Mouse (Mus musculus) limb, embryonic 10.5 days (tissue): Measurements from ENCODE around the gene N4bp3. TPM values are rescaled to one million over a fixed set of nuclear protein-coding genes. Genes with fewer than 3 reads are reported as not detected.
"Not testable (repeated sequence)": the region's sequence is repeated elsewhere in the genome, so short reads cannot be mapped to it uniquely, and the experiment has no call there.

Experiments
- DNase-seq: peaks from one replicate; pipeline ENCODE4 v3.0.0-alpha.2; 2017; ENCODE audit warnings: low spot score
- H3K27ac ChIP-seq: fragments of 300-500 bp; sonication (generic); 2 replicates; pipeline ENCODE4 v1.5.1; 2016; ENCODE audit warnings: mild to moderate bottlenecking
- H3K27me3 ChIP-seq: fragments of 300-500 bp; sonication (generic); 2 replicates; pipeline ENCODE4 v1.6.1; 2016; ENCODE audit warnings: low read depth, mild to moderate bottlenecking; ENCODE audit not compliant: poor library complexity, severe bottlenecking
- H3K36me3 ChIP-seq: fragments of 300-500 bp; sonication (generic); 2 replicates; pipeline ENCODE4 v1.6.1; 2016; ENCODE audit warnings: mild to moderate bottlenecking, moderate library complexity
- H3K4me1 ChIP-seq: fragments of 300-500 bp; sonication (generic); 2 replicates; pipeline ENCODE4 v1.6.1; 2016
- H3K4me3 ChIP-seq: fragments of 300-500 bp; sonication (generic); 2 replicates; pipeline ENCODE4 v1.5.1; 2016; ENCODE audit warnings: mild to moderate bottlenecking, moderate library complexity
- H3K9me3 ChIP-seq: fragments of 300-500 bp; sonication (generic); replicated peaks from 2 replicates; pipeline ENCODE4 v1.6.1; 2016; ENCODE audit warnings: mild to moderate bottlenecking
- WGBS: fragments of 180-500 bp; shearing (Covaris S2); methylation state at CpG from one replicate; pipeline ENCODE4 v1.1.7; 2016; 5-methylcytosine and 5-hydroxymethylcytosine counted together
- polyA plus RNA-seq: library from polyadenylated mRNA; unstranded; fragments of >200 nt; fragmentation: Nextera tagmentation; extraction: Ambion mirVana; gene quantifications from 2 replicates; pipeline ENCODE4 v1.2.1, GENCODE M21; 2016

The N4bp3 gene
- polyA plus RNA-seq, 1 experiment from 2014 or later, result 27.9 TPM

GRCm38 (mm10) chr11:51619409-51620060, 31.1 kb downstream of the N4bp3 start, which contains the start of gene Nhp2:
Gene Nhp2 (plus strand): TSS chr11:51619735.
- WGBS, result under 1% methylated on average over 51 of the region's 51 CpGs
- no peaks in the 10 kb centered on the region for H3K27me3 ChIP-seq
- DNase-seq, result peak; percentile 92
- H3K36me3 ChIP-seq, result peaks cover 35% of the 10 kb centered on the region
- H3K27ac ChIP-seq, result peak within 1 kb of the TSS; percentile 86
- peak within 1 kb of the TSS; percentile 77 for H3K4me3 ChIP-seq
- no peaks in the 10 kb centered on the region for H3K9me3 ChIP-seq
- peaks cover 43% of the 10 kb centered on the region for H3K4me1 ChIP-seq

- Histone ChIP-seq H3K4me3 (peak overlapping the region; percentile 77), H3K36me3 (peaks cover 29% of the 10 kb centered on the region), H3K9me3 (no peaks in the 10 kb centered on the region), H3K27me3 (no peaks in the 10 kb centered on the region), H3K4me1 (peaks cover 44% of the 10 kb centered on the region), H3K27ac (peak overlapping the region; percentile 86)
- 50% methylated on average over 8 of the region's 8 CpGs for WGBS
- no peak for DNase-seq
These were observed 31.7 kb downstream of the N4bp3 start for GRCm38 (mm10) chr11:51618894-51619408.

GRCm38 (mm10) chr11:51617693-51618092, 32.9 kb downstream of the N4bp3 start:
- 11% methylated on average over 4 of the region's 4 CpGs for WGBS

GRCm38 (mm10) chr11:51616113-51616512, 34.5 kb downstream of the N4bp3 start:
- 93% methylated on average over 7 of the region's 7 CpGs for WGBS
- H3K4me3 ChIP-seq, result peak overlapping the region; percentile 46

More at GRCm38 (mm10) chr11:51617693-51618092, 32.9 kb downstream of the N4bp3 start:
- H3K4me1 ChIP-seq, result peaks cover 44% of the 10 kb centered on the region
- no peaks in the 10 kb centered on the region for H3K9me3 ChIP-seq
- peaks cover 17% of the 10 kb centered on the region for H3K36me3 ChIP-seq
- no peak overlapping the region for H3K4me3 ChIP-seq
- no peak overlapping the region for H3K27ac ChIP-seq
- peak; percentile 61 for DNase-seq
- no peaks in the 10 kb centered on the region for H3K27me3 ChIP-seq

GRCm38 (mm10) chr11:51615601-51616000, 35.0 kb downstream of the N4bp3 start:
- H3K4me1 ChIP-seq, result peaks cover 36% of the 10 kb centered on the region
- H3K36me3 ChIP-seq, result no peaks in the 10 kb centered on the region
- no peaks in the 10 kb centered on the region for H3K9me3 ChIP-seq
- H3K4me3 ChIP-seq, result peak overlapping the region; percentile 46
- H3K27ac ChIP-seq, result peak overlapping the region; percentile 85
- DNase-seq, result peak; percentile 74
- no peaks in the 10 kb centered on the region for H3K27me3 ChIP-seq
- 6% methylated on average over 14 of the region's 14 CpGs for WGBS

More at GRCm38 (mm10) chr11:51616113-51616512, 34.5 kb downstream of the N4bp3 start:
- H3K9me3 ChIP-seq, H3K27me3 ChIP-seq, H3K36me3 ChIP-seq, DNase-seq: not testable (repeated sequence)
- Histone ChIP-seq H3K4me1 (peaks cover 41% of the 10 kb centered on the region), H3K27ac (peak overlapping the region; percentile 85; the same call in 1 of the 2 replicates)

GRCm38 (mm10) chr11:51615129-51615528, 35.5 kb downstream of the N4bp3 start:
- no peaks in the 10 kb centered on the region for H3K9me3 ChIP-seq
- H3K4me1 ChIP-seq, result peaks cover 31% of the 10 kb centered on the region
- no peak for DNase-seq
- H3K27ac ChIP-seq, result peak overlapping the region; percentile 85
- H3K36me3 ChIP-seq, result no peaks in the 10 kb centered on the region
- H3K4me3 ChIP-seq, result peak overlapping the region; percentile 46
- H3K27me3 ChIP-seq, result no peaks in the 10 kb centered on the region
- 45% methylated on average over 7 of the region's 7 CpGs for WGBS

- Histone ChIP-seq H3K4me3 (no peak overlapping the region), H3K9me3 (no peaks in the 10 kb centered on the region), H3K4me1 (peaks cover 29% of the 10 kb centered on the region), H3K27me3 (no peaks in the 10 kb centered on the region), H3K27ac (peak overlapping the region; percentile 85; the same call in 1 of the 2 replicates), H3K36me3 (no peaks in the 10 kb centered on the region)
- DNase-seq, result no peak
- 87% methylated on average over 8 of the region's 8 CpGs for WGBS
These were observed 36.4 kb downstream of the N4bp3 start for GRCm38 (mm10) chr11:51614256-51614655.

GRCm38 (mm10) chr11:51609940-51610339, 40.7 kb downstream of the N4bp3 start:
- not testable (repeated sequence) for DNase-seq, H3K4me3 ChIP-seq, H3K27ac ChIP-seq, H3K27me3 ChIP-seq, H3K9me3 ChIP-seq
- Histone ChIP-seq H3K4me1 (peaks cover 15% of the 10 kb centered on the region), H3K36me3 (peaks cover 11% of the 10 kb centered on the region)
- WGBS, result 89% methylated on average over 5 of the region's 5 CpGs

GRCm38 (mm10) chr11:51609266-51609909, 41.3 kb downstream of the N4bp3 start:
- DNase-seq, result no peak
- Histone ChIP-seq H3K27ac (no peak overlapping the region), H3K4me3 (no peak overlapping the region), H3K4me1 (peaks cover 15% of the 10 kb centered on the region), H3K9me3 (no peaks in the 10 kb centered on the region), H3K36me3 (peaks cover 16% of the 10 kb centered on the region), H3K27me3 (no peaks in the 10 kb centered on the region)
- WGBS, result 85% methylated on average over 3 of the region's 3 CpGs

GRCm38 (mm10) chr11:51607096-51607738, 43.4 kb downstream of the N4bp3 start:
- Histone ChIP-seq H3K4me1 (peaks cover 30% of the 10 kb centered on the region), H3K9me3 (no peaks in the 10 kb centered on the region), H3K27ac (peak overlapping the region; percentile 99), H3K27me3 (no peaks in the 10 kb centered on the region), H3K4me3 (peak overlapping the region; percentile 86), H3K36me3 (peaks cover 38% of the 10 kb centered on the region)
- DNase-seq, result no peak
- WGBS, result 15% methylated on average over 15 of the region's 15 CpGs

- H3K27me3 ChIP-seq, result no peaks in the 10 kb centered on the region
- peaks cover 35% of the 10 kb centered on the region for H3K4me1 ChIP-seq
- peak within 1 kb of the TSS; percentile 99 for H3K27ac ChIP-seq
- H3K9me3 ChIP-seq, result no peaks in the 10 kb centered on the region
- H3K4me3 ChIP-seq, result peak within 1 kb of the TSS; percentile 86
- peak; percentile 99 for DNase-seq
- H3K36me3 ChIP-seq, result peaks cover 45% of the 10 kb centered on the region
- under 1% methylated on average over 90 of the region's 91 CpGs for WGBS
These were observed 44.1 kb downstream of the N4bp3 start, which contains the start of gene Hnrnpab for GRCm38 (mm10) chr11:51606447-51607095. Gene Hnrnpab (minus strand): TSS chr11:51606847.
